Mouse (Mus musculus) ES-E14 (cell line): ENCODE data around the gene Clgn. TPM values are rescaled to one million over a fixed set of nuclear protein-coding genes. Genes with fewer than 3 reads are reported as not detected.

ENCODE experiments used
- DNase-seq: peaks from one replicate; pipeline ENCODE4 v3.0.0-alpha.2; 2013; ENCODE audit warnings: low read depth, low spot score
- H3K27ac ChIP-seq: 2 replicates; pipeline ENCODE4 v1.5.1; 2012; ENCODE audit warnings: low read depth, mild to moderate bottlenecking, low read length, moderate library complexity, mixed read lengths; ENCODE audit not compliant: poor library complexity, insufficient read depth, severe bottlenecking
- H3K36me3 ChIP-seq: 2 replicates; pipeline ENCODE4 v1.6.1; 2012; ENCODE audit warnings: mild to moderate bottlenecking, low read length, moderate library complexity, mixed read lengths; ENCODE audit not compliant: control insufficient read depth, poor library complexity, insufficient read depth, severe bottlenecking
- H3K4me1 ChIP-seq, 2 experiments: fragments of 150-350 bp in 1 of 2; sonication (generic) in 1 of 2; 2 replicates each; pipeline ENCODE4 v1.6.1; 2012; ENCODE audit warnings: low read length in 2 of 2, mild to moderate bottlenecking in 1 of 2, mixed read lengths in 1 of 2; ENCODE audit not compliant: control insufficient read depth in 2 of 2, insufficient read depth in 2 of 2, poor library complexity in 1 of 2
- H3K4me3 ChIP-seq, 2 experiments: fragments of 150-350 bp in 1 of 2; sonication (generic) in 1 of 2; 2 replicates each; pipeline ENCODE4 v1.5.1; 2012; ENCODE audit warnings: low read length in 2 of 2, low read depth in 1 of 2, mild to moderate bottlenecking in 1 of 2, mixed read lengths in 1 of 2; ENCODE audit not compliant: insufficient read depth in 1 of 2, poor library complexity in 1 of 2, severe bottlenecking in 1 of 2
- H3K9ac ChIP-seq: 2 replicates; pipeline ENCODE4 v1.6.1; 2012; ENCODE audit warnings: low read depth, mild to moderate bottlenecking, low read length, mixed read lengths; ENCODE audit not compliant: poor library complexity, insufficient read depth, severe bottlenecking
- H3K9me3 ChIP-seq: fragments of 150-350 bp; sonication (generic); 2 replicates; pipeline ENCODE4 v1.6.1; 2012; ENCODE audit warnings: low read depth, mild to moderate bottlenecking, low read length; ENCODE audit not compliant: control insufficient read depth, insufficient read depth
- CHD2 ChIP-seq: IDR thresholded peaks from 2 replicates; pipeline ENCODE4 v1.6.1; 2014; ENCODE audit warnings: mild to moderate bottlenecking, low read depth, low read length, inconsistent platforms
- HCFC1 ChIP-seq: IDR thresholded peaks from 2 replicates; pipeline ENCODE4 v1.6.1; 2012; ENCODE audit warnings: low read length, inconsistent platforms, borderline replicate concordance; ENCODE audit not compliant: insufficient read depth
- MAFK ChIP-seq: IDR thresholded peaks from 2 replicates; pipeline ENCODE4 v1.6.1; 2014; ENCODE audit warnings: mild to moderate bottlenecking, low read depth, low read length, inconsistent platforms; ENCODE audit not compliant: insufficient read depth
- ZC3H11A ChIP-seq: IDR thresholded peaks from 2 replicates; pipeline ENCODE4 v1.6.1; 2012; ENCODE audit warnings: low read depth, mild to moderate bottlenecking, inconsistent platforms, low read length, borderline replicate concordance
- ZNF384 ChIP-seq: IDR thresholded peaks from 2 replicates; pipeline ENCODE4 v1.6.1; 2012; ENCODE audit warnings: low read depth, low read length, inconsistent platforms
- in situ Hi-C, 2 experiments: fragments of 600-800 bp; cut with MboI; formaldehyde crosslinking; loops; one replicate each; pipeline ENCODE4 v1.15.1; 2025; ENCODE audit warnings: low sequenced_read_pairs in 2 of 2, inconsistent platforms in 1 of 2; ENCODE audit not compliant: unreplicated experiment in 2 of 2
- total RNA-seq: library from RNA; depleted of rRNA; stranded (reverse); fragments of 300-350 nt; gene quantifications from 2 replicates; pipeline ENCODE4 v1.2.3, GENCODE M21; 2012

Clgn gene
- total RNA-seq, 1 experiment: 19.2 TPM

DNA sequence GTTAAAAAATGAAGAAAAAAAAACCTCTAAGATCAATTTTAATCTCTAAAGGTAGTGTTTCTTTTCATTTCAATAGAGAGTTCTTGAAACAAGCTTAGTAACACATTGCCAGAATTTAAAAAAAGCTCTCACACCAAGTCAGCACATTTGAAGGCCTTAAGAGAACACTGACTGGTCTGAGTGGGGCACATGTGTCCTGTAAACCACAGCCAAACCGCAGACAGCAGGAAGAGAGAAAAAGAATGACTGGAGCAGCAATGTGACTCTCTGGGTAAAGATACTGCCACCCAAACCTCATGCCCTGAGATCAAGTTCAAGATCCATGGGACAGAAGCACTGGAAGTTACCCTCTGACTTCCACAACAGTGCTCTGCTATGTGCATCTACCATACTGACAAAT, 47.4 kb downstream of the Clgn start:
- Histone ChIP-seq H3K27ac (no peak overlapping the region), H3K4me1 (no peaks in the 10 kb centered on the region; a peak in 1 of 4 replicates), H3K9ac (no peak overlapping the region), H3K9me3 (no peaks in the 10 kb centered on the region), H3K36me3 (0 out of 2 replicates have a peak, but pooled peaks cover 2% of the 10 kb centered on the region), H3K4me3 (no peak overlapping the region)
- no peak for DNase-seq
- in situ Hi-C loops: no loop called here
- TF ChIP-seq ZNF384 (no peak), ZC3H11A (no peak), CHD2 (no peak), MAFK (no peak), HCFC1 (no peak)

GRCm38 (mm10) chr8:83441656-83442242, 52.1 kb downstream of the Clgn start:
- Histone ChIP-seq H3K9ac (peak overlapping the region; percentile 89), H3K36me3 (0 out of 2 replicates have a peak, but pooled peaks cover 2% of the 10 kb centered on the region), H3K9me3 (no peaks in the 10 kb centered on the region), H3K4me1 (no peaks in the 10 kb centered on the region; a peak in 1 of 4 replicates), H3K4me3 (peak overlapping the region; percentile 75 to 88), H3K27ac (no peak overlapping the region)
- in situ Hi-C loops: no loop called here
- TF ChIP-seq CHD2 (no peak), MAFK (no peak), ZC3H11A (no peak), ZNF384 (no peak), HCFC1 (no peak; the same call in 1 of the 2 replicates)
- no peak for DNase-seq

DNA sequence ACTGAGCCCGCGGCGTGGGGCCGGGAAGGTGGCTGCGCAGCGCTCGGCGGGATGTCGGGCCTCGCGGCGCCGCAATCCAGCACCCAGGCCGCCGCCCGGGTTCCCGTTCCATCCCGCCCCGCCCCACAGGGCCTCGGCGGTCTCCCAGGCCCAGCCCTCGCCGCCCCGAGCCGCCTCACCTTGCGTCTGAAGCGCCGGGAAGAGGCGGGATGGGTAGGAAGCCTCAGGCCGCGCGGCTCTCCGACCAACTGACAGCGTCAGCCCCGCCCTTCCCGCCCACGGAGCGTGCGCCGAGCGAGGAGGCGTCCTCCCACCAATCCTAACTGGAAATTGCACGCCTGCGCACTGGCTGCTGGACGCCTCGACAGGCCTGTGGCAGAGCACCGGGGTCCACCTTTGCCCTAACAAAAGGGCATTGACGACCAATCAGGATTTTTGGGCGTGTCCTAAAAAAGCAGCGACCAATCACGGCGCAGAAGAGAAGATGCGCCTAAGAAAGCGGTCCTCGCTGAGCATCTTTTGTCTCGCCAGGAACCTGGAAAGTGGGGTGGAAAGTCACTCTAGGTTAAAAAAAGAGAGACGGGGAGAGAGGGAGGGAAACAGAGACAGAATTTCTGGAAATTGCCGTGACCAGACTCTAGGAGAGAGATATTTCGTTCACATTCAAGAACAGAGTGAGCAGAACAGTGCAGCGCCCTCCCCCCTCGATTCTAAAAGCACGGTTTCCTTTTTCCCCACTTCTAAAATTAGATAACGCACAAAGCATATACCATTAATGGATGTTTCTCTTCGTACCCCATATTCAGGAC, 52.8 kb downstream of the Clgn start:
- H3K36me3 ChIP-seq: 0 out of 2 replicates have a peak, but pooled peaks cover 2% of the 10 kb centered on the region
- peak; percentile 96 for DNase-seq
- in situ Hi-C loops: no loop called here
- H3K9me3 ChIP-seq: no peaks in the 10 kb centered on the region
- H3K4me1 ChIP-seq: no peaks in the 10 kb centered on the region; a peak in 1 of 4 replicates
- TF ChIP-seq MAFK (no peak), ZNF384 (no peak), ZC3H11A (no peak), CHD2 (no peak), HCFC1 (no peak)
- H3K9ac ChIP-seq: peak overlapping the region; percentile 89
- H3K4me3 ChIP-seq: peak overlapping the region; percentile 75 to 88
- H3K27ac ChIP-seq: no peak overlapping the region

DNA sequence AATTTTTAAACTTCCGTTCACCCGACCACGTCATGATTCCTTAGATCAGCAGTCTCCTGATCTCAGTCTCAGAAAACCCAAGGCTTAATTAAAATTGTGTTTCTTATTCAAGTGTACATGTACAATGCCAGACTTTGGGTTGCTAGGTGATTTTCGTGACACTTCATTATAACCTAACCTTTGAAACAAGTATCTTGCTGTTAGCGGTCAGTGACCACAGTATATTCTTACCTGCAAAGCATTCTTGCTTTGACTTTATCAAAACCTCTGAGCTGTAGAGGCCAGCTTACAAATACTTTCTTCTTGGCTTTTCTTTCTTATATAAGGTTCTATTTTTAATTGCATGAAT, 53.4 kb downstream of the Clgn start:
- in situ Hi-C loops: no loop called here
- DNase-seq: no peak
- Histone ChIP-seq H3K4me1 (no peaks in the 10 kb centered on the region; a peak in 1 of 4 replicates), H3K9ac (no peak overlapping the region), H3K27ac (no peak overlapping the region), H3K36me3 (0 out of 2 replicates have a peak, but pooled peaks cover under 1% of the 10 kb centered on the region), H3K4me3 (peak overlapping the region in 1 of 2 experiments; percentile 62; a peak in 1 of 4 replicates), H3K9me3 (no peaks in the 10 kb centered on the region)
- TF ChIP-seq HCFC1: no peak
- TF ChIP-seq ZC3H11A: no peak
- no peak for TF ChIP-seq MAFK
- TF ChIP-seq ZNF384: no peak
- TF ChIP-seq CHD2: no peak

- H3K9me3 ChIP-seq: no peaks in the 10 kb centered on the region
- in situ Hi-C loops: no loop called here
- H3K4me3 ChIP-seq: no peak overlapping the region
- no peak overlapping the region for H3K9ac ChIP-seq
- no peak overlapping the region for H3K27ac ChIP-seq
- no peaks in the 10 kb centered on the region for H3K4me1 ChIP-seq
- H3K36me3 ChIP-seq: no peaks in the 10 kb centered on the region
- TF ChIP-seq MAFK (no peak), CHD2 (no peak), ZC3H11A (no peak), ZNF384 (no peak), HCFC1 (no peak)
- peak; percentile 56 for DNase-seq
These were observed 60.3 kb downstream of the Clgn start for GRCm38 (mm10) chr8:83449960-83450359.
